Mouse (Mus musculus) megakaryocyte, embryonic 14.5 days (primary cell): Measurements from ENCODE around the gene Rhot2.

Experiments used
- FLI1 ChIP-seq: IDR thresholded peaks from 2 replicates; pipeline ENCODE4 v1.6.1; 2012; ENCODE audit warnings: low read length, inconsistent platforms, mixed read lengths
- GATA1 ChIP-seq: IDR thresholded peaks from 3 replicates; pipeline ENCODE4 v1.6.1; 2012; ENCODE audit warnings: mixed read lengths, low read length, inconsistent platforms, borderline replicate concordance

DNA sequence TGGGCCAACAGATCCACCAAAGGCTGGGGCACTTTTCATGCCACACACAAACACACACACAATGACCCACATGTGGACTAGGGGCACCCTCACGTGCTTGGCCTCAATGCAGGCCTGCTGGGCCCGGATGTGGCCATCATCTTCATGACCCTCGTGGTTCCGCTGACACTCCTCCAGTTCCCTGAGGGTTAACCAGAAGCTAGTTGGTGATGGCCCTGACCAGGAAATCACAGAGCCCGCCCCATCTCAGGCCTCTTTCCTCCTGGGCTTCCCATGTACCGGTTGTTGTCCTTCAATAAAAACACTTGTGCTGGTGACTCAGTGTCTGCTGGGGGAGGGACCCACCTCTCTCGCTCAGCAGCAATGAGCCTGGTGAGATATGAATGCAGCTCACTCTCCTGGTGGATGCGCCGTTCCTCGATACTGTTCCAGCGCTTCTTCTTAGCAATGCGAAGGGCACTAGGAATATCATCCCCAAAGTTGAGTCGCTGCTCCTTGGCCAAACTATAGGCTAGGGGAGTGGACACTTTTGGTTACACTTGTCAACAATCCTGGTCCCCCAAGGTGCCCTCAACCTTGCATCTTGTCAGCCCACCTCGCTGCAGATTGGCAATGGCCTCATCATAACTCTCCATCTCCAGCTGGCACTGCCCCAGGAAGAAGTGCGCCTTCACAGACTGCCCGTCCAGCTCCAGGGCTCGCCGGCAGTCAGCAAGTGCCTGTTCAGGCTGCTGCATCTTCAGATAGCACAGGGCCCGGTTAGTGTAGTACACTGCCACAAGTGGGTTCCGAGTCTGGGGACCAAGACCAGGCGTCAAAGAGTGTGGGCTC lies 13.0 kb downstream of the Rhot2 start:
- no peak for TF ChIP-seq FLI1
- no peak for TF ChIP-seq GATA1
